Mouse (Mus musculus): ENCODE results near the gene Slc2a12. TPM values are rescaled to one million over a fixed set of nuclear protein-coding genes. Genes with fewer than 3 reads are reported as not detected.
A peak's percentile ranks its signal among the peaks of the same experiment; 100 is the strongest.

Slc2a12 gene
- polyA plus RNA-seq, 1 experiment from 2014 or later: 0.87 TPM

DNA sequence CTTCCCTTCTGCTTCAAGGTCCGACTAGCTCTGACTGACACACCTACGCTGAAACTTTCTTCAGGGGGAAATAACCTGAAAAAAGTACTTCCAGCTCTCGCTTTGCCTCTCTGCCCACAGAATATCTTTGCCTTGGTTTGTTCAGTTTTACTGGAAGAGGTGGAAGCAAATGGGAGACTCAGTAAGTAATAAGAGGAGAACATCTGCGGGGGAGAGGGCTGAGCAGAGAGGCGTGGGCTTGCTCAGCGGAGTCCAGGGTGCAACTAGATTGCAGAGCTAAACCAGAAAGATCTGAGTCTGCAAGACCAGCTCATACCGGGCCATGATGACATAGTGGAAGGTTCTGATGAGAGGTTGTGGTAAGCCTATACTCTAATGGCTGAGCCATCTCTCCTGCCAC lies 13.3 kb upstream of the Slc2a12 start:
- no peak for ATAC-seq (ENCODE audit: low FRiP score, low read depth)
- H3K9ac ChIP-seq: no peak overlapping the region
- no peak overlapping the region for H3K4me3 ChIP-seq
- H3K27me3 ChIP-seq (replicated peaks): no peaks in the 10 kb centered on the region
- no peaks in the 10 kb centered on the region for H3K36me3 ChIP-seq
- no peak overlapping the region for H3K4me2 ChIP-seq (replicated peaks)
- H3K4me1 ChIP-seq: peaks cover 3% of the 10 kb centered on the region; the same call in 1 of the 2 replicates
- 90% methylated on average over 7 of the region's 7 CpGs for WGBS
- no peak overlapping the region for H3K27ac ChIP-seq
- H3K9me3 ChIP-seq: no peaks in the 10 kb centered on the region

DNA sequence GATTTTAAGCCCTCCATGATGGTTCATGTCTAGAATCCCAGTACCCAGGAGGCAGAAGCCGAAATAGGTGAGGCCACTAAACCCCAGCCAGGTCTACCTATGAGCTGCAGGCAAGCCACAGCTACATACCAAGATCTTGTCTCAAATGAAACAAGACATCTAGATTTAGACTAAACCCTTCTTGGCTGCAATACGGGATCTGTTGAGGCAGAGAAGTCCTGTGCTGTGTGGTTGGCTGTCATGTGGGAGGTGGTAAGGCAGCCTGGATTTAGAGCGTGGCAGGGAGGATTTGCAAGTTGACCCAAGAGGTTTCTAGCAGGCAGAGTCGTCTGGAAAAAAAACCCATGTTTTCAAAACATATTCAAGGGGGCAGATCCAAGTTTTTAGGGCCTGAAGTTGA lies 12.9 kb upstream of the Slc2a12 start:
- Histone ChIP-seq H3K27me3 (replicated peaks) (no peaks in the 10 kb centered on the region), H3K27ac (no peak overlapping the region), H3K9ac (no peak overlapping the region), H3K36me3 (no peaks in the 10 kb centered on the region), H3K9me3 (no peaks in the 10 kb centered on the region), H3K4me1 (peaks cover 3% of the 10 kb centered on the region; the same call in 1 of the 2 replicates), H3K4me2 (replicated peaks) (no peak overlapping the region), H3K4me3 (no peak overlapping the region)
- 85% methylated on average over 4 of the region's 4 CpGs for WGBS
- no peak for ATAC-seq (ENCODE audit: low FRiP score, low read depth)

DNA sequence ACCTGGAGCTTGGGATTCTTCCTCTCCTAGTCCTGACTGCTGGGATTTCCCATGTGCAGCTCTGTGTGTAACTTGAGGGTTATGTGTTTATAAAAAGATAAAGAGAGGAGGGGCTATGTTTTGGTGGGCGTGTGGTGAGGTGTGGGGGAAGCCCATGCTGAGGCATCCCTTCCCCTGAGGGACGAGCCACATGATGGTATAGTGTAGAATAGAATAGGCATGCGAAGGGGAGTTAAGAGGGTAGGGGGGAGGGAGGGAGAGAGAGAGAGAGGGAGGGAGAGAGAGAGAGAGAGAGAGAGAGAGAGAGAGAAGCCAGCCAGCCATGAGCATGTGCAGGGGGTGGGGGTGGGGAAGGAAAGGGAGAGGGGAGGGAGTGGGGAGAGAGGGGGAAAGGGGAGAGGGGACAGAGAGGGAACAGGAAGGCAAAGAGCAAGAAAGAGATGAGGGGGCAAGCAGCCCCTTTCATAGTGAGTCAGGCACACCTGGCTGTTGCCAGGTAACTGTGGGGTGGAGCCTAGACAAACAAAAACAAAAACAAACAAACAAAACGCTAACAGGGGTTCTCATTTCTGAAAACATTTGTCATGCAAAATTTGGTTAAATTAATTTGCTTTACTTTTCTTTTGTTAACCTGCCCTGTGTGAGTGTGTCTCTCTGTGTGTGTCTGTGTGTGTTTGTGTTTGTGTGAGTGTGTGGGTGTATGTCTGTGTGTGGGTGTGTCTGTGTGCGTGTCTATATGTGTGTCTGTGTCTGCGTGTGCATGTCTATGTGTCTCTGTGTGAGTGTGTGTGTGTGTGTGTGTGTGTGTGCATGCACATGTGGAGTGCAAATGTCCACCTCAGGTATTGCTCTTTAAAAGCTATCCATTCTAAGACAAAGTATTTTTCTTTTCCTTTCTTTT lies 11.2 kb upstream of the Slc2a12 start:
- ATAC-seq (ENCODE audit: low FRiP score, low read depth): peak; percentile 75; the same call in 1 of the 2 replicates
- no peak overlapping the region for H3K27ac ChIP-seq
- 46% methylated on average over 6 of the region's 6 CpGs for WGBS

DNA sequence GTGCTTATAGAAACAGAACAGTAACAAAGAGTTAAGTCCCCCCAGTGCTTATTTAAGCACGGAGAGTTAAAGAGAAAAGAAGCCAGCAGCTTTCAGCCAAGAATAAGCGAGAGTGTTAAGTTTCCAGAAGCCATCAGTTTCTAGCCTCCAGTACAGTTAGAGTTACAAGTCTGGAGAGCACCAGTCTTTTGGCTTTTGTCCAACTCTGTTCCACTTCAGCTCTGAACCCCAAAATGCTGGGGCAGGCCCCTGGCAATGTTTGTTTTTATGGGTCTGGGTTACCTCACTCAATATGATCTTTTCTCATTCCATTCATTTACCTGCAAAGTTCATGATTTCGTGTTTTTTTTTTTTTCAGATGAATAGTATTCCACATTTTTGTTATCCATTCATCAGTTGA lies 7.6 kb upstream of the Slc2a12 start:
- H3K4me3 ChIP-seq: no peak overlapping the region
- 44% methylated on average over 3 of the region's 3 CpGs for WGBS
- H3K27ac ChIP-seq: no peak overlapping the region
- no peaks in the 10 kb centered on the region for H3K9me3 ChIP-seq
- H3K27me3 ChIP-seq (replicated peaks): no peaks in the 10 kb centered on the region
- H3K4me2 ChIP-seq (replicated peaks): no peak overlapping the region
- ATAC-seq (ENCODE audit: low FRiP score, low read depth): no peak
- H3K9ac ChIP-seq: no peak overlapping the region
- peaks cover 3% of the 10 kb centered on the region; the same call in 1 of the 2 replicates for H3K4me1 ChIP-seq
- no peaks in the 10 kb centered on the region for H3K36me3 ChIP-seq

More for the DNA sequence above, 11.2 kb upstream of the Slc2a12 start:
- H3K9ac ChIP-seq: no peak overlapping the region
- no peaks in the 10 kb centered on the region for H3K36me3 ChIP-seq
- H3K27me3 ChIP-seq (replicated peaks): no peaks in the 10 kb centered on the region
- H3K4me2 ChIP-seq (replicated peaks): no peak overlapping the region
- no peaks in the 10 kb centered on the region for H3K9me3 ChIP-seq
- H3K4me1 ChIP-seq: peaks cover 3% of the 10 kb centered on the region; the same call in 1 of the 2 replicates
- H3K4me3 ChIP-seq: no peak overlapping the region

DNA sequence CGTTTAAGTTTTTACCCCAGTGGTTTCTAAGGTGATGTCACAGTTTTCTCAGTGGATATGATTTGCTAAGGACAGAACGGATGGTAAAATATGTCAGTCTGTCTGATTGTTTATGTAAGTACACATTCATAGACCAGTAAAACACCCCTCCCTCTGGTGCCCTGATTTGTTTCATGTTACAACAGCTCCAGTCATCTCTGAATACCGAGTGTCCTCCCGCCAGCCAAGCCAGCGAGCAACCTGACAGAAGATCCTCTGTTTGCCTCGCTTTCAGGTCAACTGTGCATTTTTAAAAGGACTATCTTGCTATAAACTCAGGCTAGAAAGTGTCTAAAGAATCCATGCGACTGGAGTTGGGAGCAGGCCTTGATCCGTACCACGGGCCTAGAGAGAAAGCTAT lies 640 bp upstream of the Slc2a12 start:
- ATAC-seq (ENCODE audit: low FRiP score, low read depth): no peak
- no peak overlapping the region for H3K4me3 ChIP-seq
- H3K9me3 ChIP-seq: peaks cover 11% of the 10 kb centered on the region; the same call in 1 of the 2 replicates
- no peaks in the 10 kb centered on the region for H3K27me3 ChIP-seq (replicated peaks)
- H3K4me2 ChIP-seq (replicated peaks): no peak overlapping the region
- no peak overlapping the region for H3K27ac ChIP-seq
- no peak overlapping the region for H3K9ac ChIP-seq
- 72% methylated on average over 9 of the region's 9 CpGs for WGBS
- 0 out of 2 replicates have a peak, but pooled peaks cover 8% of the 10 kb centered on the region for H3K4me1 ChIP-seq
- H3K36me3 ChIP-seq: no peaks in the 10 kb centered on the region

DNA sequence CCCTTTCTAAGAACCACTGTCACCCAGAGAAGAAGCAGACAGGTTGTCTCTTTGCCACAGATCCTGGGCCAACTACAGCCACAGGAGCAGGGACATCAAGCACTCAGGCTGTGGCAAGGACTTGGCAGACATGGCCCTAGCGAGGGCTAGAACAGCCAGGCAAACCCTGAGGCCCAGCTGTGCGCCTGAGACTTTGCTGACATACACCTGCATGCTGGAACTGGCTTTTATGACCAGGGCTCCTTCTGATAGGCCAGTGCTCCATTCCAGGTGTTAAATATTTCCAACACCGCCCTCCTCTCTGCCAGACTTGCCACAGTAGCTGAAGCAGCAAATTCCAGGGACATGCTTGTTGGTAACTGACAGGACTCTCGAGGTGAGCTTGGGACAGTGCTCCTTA lies 3.9 kb downstream of the Slc2a12 start:
- no peak for ATAC-seq (ENCODE audit: low FRiP score, low read depth)
- Histone ChIP-seq H3K27ac (no peak overlapping the region), H3K27me3 (replicated peaks) (no peaks in the 10 kb centered on the region), H3K4me2 (replicated peaks) (no peak overlapping the region), H3K36me3 (no peaks in the 10 kb centered on the region), H3K4me1 (0 out of 2 replicates have a peak, but pooled peaks cover 8% of the 10 kb centered on the region), H3K9ac (no peak overlapping the region), H3K9me3 (peaks cover 11% of the 10 kb centered on the region; the same call in 1 of the 2 replicates), H3K4me3 (no peak overlapping the region)
- 75% methylated on average over 4 of the region's 4 CpGs for WGBS

DNA sequence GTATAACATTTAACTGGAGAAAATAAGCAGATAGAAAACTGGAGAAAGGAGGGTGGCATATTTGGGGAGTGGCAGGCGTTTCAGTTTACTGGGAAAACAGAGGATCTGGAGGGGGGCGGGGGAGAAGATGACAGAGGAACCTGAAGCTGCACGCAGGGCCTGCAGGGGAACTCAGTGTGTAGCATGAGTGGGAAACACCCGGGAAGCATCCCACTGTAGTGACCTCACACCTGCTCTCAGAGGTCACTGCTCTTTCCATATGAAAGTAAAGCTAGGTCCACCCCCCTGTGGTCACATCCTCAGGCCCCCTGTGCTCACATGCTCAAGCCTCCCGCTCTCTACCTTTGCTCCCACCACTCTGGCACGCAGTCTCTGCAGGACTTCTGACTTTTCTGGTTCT lies 9.0 kb downstream of the Slc2a12 start:
- H3K4me2 ChIP-seq (replicated peaks): no peak overlapping the region
- H3K27me3 ChIP-seq (replicated peaks): no peaks in the 10 kb centered on the region
- no peaks in the 10 kb centered on the region for H3K9me3 ChIP-seq
- no peak for ATAC-seq (ENCODE audit: low FRiP score, low read depth)
- no peak overlapping the region for H3K9ac ChIP-seq
- H3K4me1 ChIP-seq: peaks cover 12% of the 10 kb centered on the region
- H3K36me3 ChIP-seq: no peaks in the 10 kb centered on the region
- 50% methylated on average over 6 of the region's 6 CpGs for WGBS
- H3K4me3 ChIP-seq: no peak overlapping the region
- H3K27ac ChIP-seq: no peak overlapping the region

DNA sequence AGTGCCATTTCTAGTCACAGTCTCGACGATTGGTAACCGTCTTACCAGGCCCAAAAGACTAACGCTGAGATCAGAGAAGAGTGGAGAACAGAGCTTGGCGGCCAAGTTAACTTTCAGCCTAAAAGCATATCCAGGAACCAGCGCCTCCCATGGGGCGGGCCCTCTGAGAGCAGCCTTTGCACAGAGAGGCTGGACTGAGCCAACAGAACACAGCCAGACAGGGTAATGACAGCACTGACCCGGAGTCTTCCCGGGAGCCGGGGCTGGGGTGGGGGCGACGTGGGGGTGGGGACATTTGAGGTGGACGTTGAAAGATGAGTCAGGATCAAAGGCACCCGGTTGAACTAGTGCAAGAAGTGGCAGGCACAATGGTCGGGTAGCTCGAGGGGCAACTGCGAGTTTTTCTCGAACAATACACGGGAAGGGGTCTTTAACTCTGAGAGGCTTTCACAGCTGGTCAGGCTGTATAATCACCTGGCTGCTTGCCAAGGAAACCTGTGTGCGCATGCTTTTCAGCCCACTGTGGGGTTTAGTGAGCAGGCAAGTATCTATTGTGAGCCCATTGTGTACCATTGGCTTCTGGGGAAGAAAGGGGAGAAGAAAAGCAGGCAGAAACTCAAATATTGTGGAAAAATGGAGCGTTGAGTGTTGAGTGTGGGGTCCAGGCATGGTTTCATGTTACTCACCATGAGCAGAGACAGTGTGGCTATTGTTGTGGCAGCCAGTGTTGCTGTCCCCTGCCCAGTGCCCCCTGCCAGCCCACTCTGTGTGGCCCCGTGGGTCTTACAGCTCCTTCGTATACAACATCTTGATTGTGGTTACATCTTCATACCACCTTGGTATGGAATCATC lies 13.9 kb downstream of the Slc2a12 start:
- Histone ChIP-seq H3K4me3 (no peak overlapping the region), H3K4me2 (replicated peaks) (peak overlapping the region; percentile 43), H3K27ac (no peak overlapping the region), H3K9ac (no peak overlapping the region), H3K27me3 (replicated peaks) (no peaks in the 10 kb centered on the region), H3K4me1 (peaks cover 20% of the 10 kb centered on the region), H3K9me3 (no peaks in the 10 kb centered on the region), H3K36me3 (no peaks in the 10 kb centered on the region)
- WGBS: 24% methylated on average over 23 of the region's 23 CpGs
- ATAC-seq (ENCODE audit: low FRiP score, low read depth): peak; percentile 97

DNA sequence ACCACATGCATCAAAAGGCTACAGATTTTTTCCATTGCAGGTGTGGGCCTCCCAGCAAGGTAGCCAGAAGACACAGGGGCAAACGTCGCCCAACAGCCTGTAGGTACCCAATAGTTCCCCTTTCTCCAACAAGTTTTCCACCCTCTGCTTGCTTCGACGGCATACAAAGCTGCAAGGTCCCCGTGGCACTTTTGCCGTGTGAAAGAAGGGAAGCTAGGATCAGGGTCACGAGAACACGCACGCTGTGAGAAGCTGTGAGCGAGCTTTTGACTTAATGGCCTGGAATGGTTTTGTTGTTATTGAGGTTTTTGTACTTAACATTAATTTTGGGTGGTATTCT lies 14.5 kb downstream of the Slc2a12 start:
- H3K36me3 ChIP-seq: no peaks in the 10 kb centered on the region
- no peak overlapping the region for H3K9ac ChIP-seq
- no peaks in the 10 kb centered on the region for H3K9me3 ChIP-seq
- H3K27ac ChIP-seq: no peak overlapping the region
- WGBS: 72% methylated on average over 10 of the region's 10 CpGs
- no peaks in the 10 kb centered on the region for H3K27me3 ChIP-seq (replicated peaks)
- no peak for ATAC-seq (ENCODE audit: low FRiP score, low read depth)
- no peak overlapping the region for H3K4me3 ChIP-seq
- H3K4me2 ChIP-seq (replicated peaks): 0 out of 2 replicates have a peak overlapping the region, but pooled peaks have one; percentile 43
- H3K4me1 ChIP-seq: peaks cover 20% of the 10 kb centered on the region

DNA sequence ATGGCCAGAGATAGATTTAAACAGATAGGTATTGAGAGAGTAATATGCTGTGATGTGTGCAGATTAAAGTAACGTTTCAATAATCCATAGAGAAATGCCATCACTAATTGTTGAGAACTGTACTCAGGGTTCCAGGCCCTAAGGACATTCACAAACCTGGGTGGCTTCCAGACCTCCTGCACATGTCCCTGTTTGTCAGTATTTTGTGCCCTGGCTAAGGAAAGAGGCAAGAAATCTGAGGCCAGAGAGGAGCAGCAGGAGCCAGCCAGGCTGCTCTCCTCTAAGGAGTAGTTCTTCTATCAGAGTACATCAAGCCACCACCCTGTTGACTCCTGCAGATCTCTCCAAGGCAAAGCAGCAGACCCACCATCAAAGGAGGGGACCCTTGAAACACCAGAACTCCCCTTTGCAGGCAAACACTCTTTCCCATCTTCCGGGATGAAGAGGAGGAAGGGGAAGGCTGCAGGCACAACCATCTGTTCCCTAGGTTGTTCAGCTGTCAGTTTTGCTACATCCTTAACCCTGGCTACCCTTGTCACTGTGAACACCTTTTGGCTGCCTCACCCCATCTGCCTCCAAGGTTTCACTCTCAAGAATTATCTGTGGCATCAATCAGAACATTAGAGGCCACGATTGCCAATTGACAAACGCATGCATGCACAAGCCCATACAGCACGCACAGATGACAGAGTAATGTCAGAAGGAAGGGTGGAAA lies 15.6 kb downstream of the Slc2a12 start:
- Histone ChIP-seq H3K27me3 (replicated peaks) (no peaks in the 10 kb centered on the region), H3K4me3 (no peak overlapping the region), H3K4me1 (peaks cover 20% of the 10 kb centered on the region), H3K9ac (no peak overlapping the region), H3K36me3 (no peaks in the 10 kb centered on the region), H3K27ac (no peak overlapping the region), H3K4me2 (replicated peaks) (no peak overlapping the region), H3K9me3 (no peaks in the 10 kb centered on the region)
- 89% methylated on average over 5 of the region's 5 CpGs for WGBS
- ATAC-seq (ENCODE audit: low FRiP score, low read depth): no peak

DNA sequence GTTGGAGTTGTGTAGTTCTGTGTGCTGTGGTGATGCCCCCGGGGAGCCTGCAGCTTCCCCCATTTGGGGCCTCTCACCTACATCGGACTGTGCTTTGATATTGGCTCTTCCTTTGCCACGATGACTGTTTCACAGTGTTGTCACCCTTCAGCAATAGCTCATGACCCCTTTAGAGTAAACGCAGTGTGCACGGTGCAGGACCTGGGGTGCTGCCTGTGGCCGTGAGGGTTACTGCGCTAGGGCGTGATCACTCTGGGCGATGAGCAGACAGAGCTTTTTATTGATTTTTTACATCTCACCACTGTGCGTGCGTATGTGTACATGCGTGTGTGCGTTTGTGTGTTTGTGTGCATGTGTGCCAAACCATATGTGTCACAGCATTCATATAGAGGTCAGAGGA lies 23.7 kb downstream of the Slc2a12 start:
- H3K9ac ChIP-seq: no peak overlapping the region
- no peak overlapping the region for H3K4me3 ChIP-seq
- WGBS: 94% methylated on average over 13 of the region's 13 CpGs
- no peaks in the 10 kb centered on the region for H3K4me1 ChIP-seq
- H3K27me3 ChIP-seq (replicated peaks): no peaks in the 10 kb centered on the region
- no peak overlapping the region for H3K4me2 ChIP-seq (replicated peaks)
- H3K27ac ChIP-seq: no peak overlapping the region
- no peaks in the 10 kb centered on the region for H3K36me3 ChIP-seq
- H3K9me3 ChIP-seq: no peaks in the 10 kb centered on the region
- no peak for ATAC-seq (ENCODE audit: low FRiP score, low read depth)

DNA sequence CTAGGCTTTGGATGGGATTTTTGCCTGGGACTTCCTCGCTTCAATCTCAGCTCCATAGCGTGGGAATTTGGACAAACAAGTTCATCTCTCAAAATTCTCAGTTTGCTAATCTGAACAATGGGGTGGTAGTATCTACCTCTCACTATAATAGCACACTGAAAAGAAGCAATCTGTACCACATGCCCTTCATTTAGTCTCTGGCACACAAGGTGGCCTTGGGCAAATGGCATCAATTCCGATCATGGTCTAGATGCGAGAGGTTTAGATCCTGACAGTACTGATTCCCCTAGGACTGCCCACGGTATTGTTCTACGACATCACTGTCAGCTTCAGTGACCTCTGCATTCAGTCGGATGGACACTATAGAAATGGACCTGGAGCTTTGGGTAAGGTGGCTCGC lies 29.4 kb downstream of the Slc2a12 start:
- WGBS: 94% methylated on average over 8 of the region's 8 CpGs
- Histone ChIP-seq H3K27ac (no peak overlapping the region), H3K9ac (no peak overlapping the region), H3K27me3 (replicated peaks) (no peaks in the 10 kb centered on the region), H3K4me2 (replicated peaks) (no peak overlapping the region), H3K9me3 (no peaks in the 10 kb centered on the region), H3K4me1 (no peaks in the 10 kb centered on the region), H3K4me3 (no peak overlapping the region), H3K36me3 (no peaks in the 10 kb centered on the region)
- no peak for ATAC-seq (ENCODE audit: low FRiP score, low read depth)
